Mouse (Mus musculus) ovary, adult 18-20 months (tissue): Measurements from ENCODE around the gene Nr3c2.
A peak's percentile ranks its signal among the peaks of the same experiment; 100 is the strongest.

Experiments
- DNase-seq: peaks from one replicate; pipeline ENCODE4 v3.0.0; 2022; ENCODE audit warnings: low spot score, mixed read lengths

Gene Nr3c2

GRCm38 (mm10) chr8:76971761-76972404, 72.6 kb downstream of the Nr3c2 start:
- no peak for DNase-seq

- peak; percentile 73 for DNase-seq
Measured at GRCm38 (mm10) chr8:76972947-76973552, 73.8 kb downstream of the Nr3c2 start.

- DNase-seq: no peak
Measured at GRCm38 (mm10) chr8:76977907-76978306, 78.7 kb downstream of the Nr3c2 start.

GRCm38 (mm10) chr8:76984082-76984481, 84.8 kb downstream of the Nr3c2 start:
- DNase-seq: no peak

- DNase-seq: no peak
Measured at GRCm38 (mm10) chr8:76984851-76985250, 85.6 kb downstream of the Nr3c2 start.

- DNase-seq: no peak
Measured at GRCm38 (mm10) chr8:76987876-76988275, 88.6 kb downstream of the Nr3c2 start.

- DNase-seq: no peak
Measured at GRCm38 (mm10) chr8:76998276-76998675, 99.0 kb downstream of the Nr3c2 start.

- DNase-seq: no peak
Measured at GRCm38 (mm10) chr8:77009425-77009824, 110.2 kb downstream of the Nr3c2 start.

- DNase-seq: no peak
Measured at GRCm38 (mm10) chr8:77011985-77012384, 112.7 kb downstream of the Nr3c2 start.

GRCm38 (mm10) chr8:77012641-77013040, 113.4 kb downstream of the Nr3c2 start:
- DNase-seq: no peak

GRCm38 (mm10) chr8:77016713-77017112, 117.5 kb downstream of the Nr3c2 start:
- DNase-seq: no peak

GRCm38 (mm10) chr8:77023837-77024710, 124.8 kb downstream of the Nr3c2 start:
- no peak for DNase-seq

GRCm38 (mm10) chr8:77031213-77031612, 132.0 kb downstream of the Nr3c2 start:
- no peak for DNase-seq

GRCm38 (mm10) chr8:77033706-77034464, 134.6 kb downstream of the Nr3c2 start:
- no peak for DNase-seq

GRCm38 (mm10) chr8:77034465-77034829, 135.2 kb downstream of the Nr3c2 start:
- no peak for DNase-seq

- no peak for DNase-seq
Measured at GRCm38 (mm10) chr8:77041214-77041613, 142.0 kb downstream of the Nr3c2 start.

GRCm38 (mm10) chr8:77044849-77045248, 145.6 kb downstream of the Nr3c2 start:
- DNase-seq: peak; percentile 27

- DNase-seq: no peak
Measured at GRCm38 (mm10) chr8:77045711-77046110, 146.5 kb downstream of the Nr3c2 start.

GRCm38 (mm10) chr8:77046217-77046616, 147.0 kb downstream of the Nr3c2 start:
- no peak for DNase-seq

- no peak for DNase-seq
Measured at GRCm38 (mm10) chr8:77046731-77047130, 147.5 kb downstream of the Nr3c2 start.

- no peak for DNase-seq
Measured at GRCm38 (mm10) chr8:77051399-77052275, 152.4 kb downstream of the Nr3c2 start.
